Mouse (Mus musculus): Measurements from ENCODE around the gene B3galt1. TPM values are rescaled to one million over a fixed set of nuclear protein-coding genes. Genes with fewer than 3 reads are reported as not detected.

The B3galt1 gene
- polyA plus RNA-seq, 1 experiment from 2014 or later, result 0.38 TPM

DNA sequence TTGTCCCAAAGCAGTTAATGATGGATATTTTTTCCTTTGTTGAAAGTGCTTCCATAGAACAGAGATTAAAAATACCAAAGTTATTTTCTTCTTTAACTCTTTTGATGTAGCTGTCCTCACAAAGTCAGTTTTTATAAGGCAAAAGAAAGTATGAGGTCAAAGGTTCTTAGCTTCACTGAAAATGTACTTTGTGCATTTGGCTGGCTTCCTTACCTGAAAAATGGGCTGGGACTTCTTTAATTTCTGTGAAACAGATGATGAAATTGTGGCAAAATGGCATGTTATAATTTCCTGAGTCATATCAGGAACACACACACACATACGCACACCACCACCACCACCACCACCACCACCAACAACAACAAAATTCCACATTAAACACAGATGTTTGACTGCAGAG is 427.8 kb downstream of the B3galt1 start:
- Histone ChIP-seq H3K4me1 (replicated peaks) (no peaks in the 10 kb centered on the region), H3K9me3 (replicated peaks) (no peaks in the 10 kb centered on the region), H3K4me3 (replicated peaks) (no peak overlapping the region), H3K27ac (replicated peaks) (no peak overlapping the region), H3K4me2 (no peak overlapping the region), H3K27me3 (no peaks in the 10 kb centered on the region), H3K9ac (no peak overlapping the region), H3K36me3 (replicated peaks) (no peaks in the 10 kb centered on the region)
- 69% methylated on average over 1 of the region's 1 CpGs for WGBS (ENCODE audit: insufficient replicate concordance)
- ATAC-seq (ENCODE audit: insufficient read depth), result no peak

DNA sequence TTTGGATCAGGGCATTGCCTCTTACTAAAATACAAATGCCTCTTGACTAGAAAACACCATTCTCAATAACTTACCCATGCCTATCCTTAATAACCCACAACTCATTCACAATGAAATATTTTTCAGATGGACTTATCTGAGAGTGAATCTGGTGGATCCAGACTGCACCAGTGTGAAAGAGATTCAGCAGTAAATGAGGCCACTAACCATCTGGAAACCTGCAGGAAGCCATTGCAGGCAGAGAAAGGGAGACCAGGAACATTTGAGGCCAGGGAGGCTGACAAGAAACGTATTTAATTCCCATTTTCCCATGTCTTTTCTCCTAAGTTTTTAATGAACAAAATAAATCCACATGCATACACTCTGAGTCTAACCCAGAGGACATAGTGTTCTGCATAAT is 437.4 kb downstream of the B3galt1 start:
- no peaks in the 10 kb centered on the region for H3K36me3 ChIP-seq (replicated peaks)
- no peaks in the 10 kb centered on the region for H3K4me1 ChIP-seq (replicated peaks)
- H3K4me2 ChIP-seq, result no peak overlapping the region
- no peak for ATAC-seq (ENCODE audit: insufficient read depth)
- WGBS (ENCODE audit: insufficient replicate concordance), result 44% methylated on average over 1 of the region's 1 CpGs
- H3K4me3 ChIP-seq (replicated peaks), result no peak overlapping the region
- H3K27me3 ChIP-seq, result no peaks in the 10 kb centered on the region
- H3K27ac ChIP-seq (replicated peaks), result no peak overlapping the region
- H3K9me3 ChIP-seq (replicated peaks), result no peaks in the 10 kb centered on the region
- H3K9ac ChIP-seq, result no peak overlapping the region

DNA sequence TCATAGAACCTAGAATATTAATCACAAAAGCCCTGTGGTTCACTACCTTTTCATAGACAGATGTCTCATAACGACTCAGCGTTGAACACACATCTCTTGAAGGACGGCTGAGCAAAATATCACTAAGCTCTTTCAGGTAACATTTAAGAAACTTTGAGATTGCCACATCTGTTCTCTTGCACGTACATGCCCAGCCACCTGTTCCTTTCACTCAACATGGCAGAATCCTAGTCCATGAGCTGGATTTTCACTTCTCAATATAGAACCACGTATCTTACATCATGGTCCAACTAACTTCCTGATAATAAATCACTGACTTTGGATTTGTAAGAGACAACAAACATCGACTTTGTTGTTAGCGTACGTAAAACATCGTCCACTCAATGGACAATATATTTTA is 439.5 kb downstream of the B3galt1 start:
- H3K36me3 ChIP-seq (replicated peaks), result no peaks in the 10 kb centered on the region
- H3K4me1 ChIP-seq (replicated peaks), result no peaks in the 10 kb centered on the region
- no peaks in the 10 kb centered on the region for H3K9me3 ChIP-seq (replicated peaks)
- ATAC-seq (ENCODE audit: insufficient read depth), result no peak
- no peaks in the 10 kb centered on the region for H3K27me3 ChIP-seq
- no peak overlapping the region for H3K4me3 ChIP-seq (replicated peaks)
- H3K9ac ChIP-seq, result no peak overlapping the region
- 73% methylated on average over 9 of the region's 9 CpGs for WGBS (ENCODE audit: insufficient replicate concordance)
- no peak overlapping the region for H3K27ac ChIP-seq (replicated peaks)
- H3K4me2 ChIP-seq, result no peak overlapping the region

DNA sequence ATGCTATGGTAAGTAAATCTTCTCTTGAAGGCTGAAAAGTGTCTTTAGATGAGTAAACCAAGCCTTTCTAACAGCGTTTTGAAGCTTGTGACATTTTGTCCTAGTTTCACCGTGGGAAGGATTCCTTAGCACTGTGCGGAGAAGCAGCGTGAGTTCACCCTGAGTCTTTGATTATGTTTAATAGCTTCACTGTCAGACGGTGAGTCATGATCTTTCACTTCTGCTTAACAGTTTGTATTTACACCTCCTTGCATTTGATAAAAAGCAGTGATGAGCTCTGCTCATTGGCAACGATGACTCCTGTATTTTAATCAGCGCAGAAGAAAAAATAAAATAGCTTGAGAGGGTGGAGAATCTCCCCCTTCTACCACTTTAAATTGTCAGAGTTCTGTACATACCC is 440.0 kb downstream of the B3galt1 start:
- 69% methylated on average over 7 of the region's 7 CpGs for WGBS (ENCODE audit: insufficient replicate concordance)
- no peaks in the 10 kb centered on the region for H3K9me3 ChIP-seq (replicated peaks)
- no peak overlapping the region for H3K4me2 ChIP-seq
- H3K4me1 ChIP-seq (replicated peaks), result no peaks in the 10 kb centered on the region
- no peaks in the 10 kb centered on the region for H3K27me3 ChIP-seq
- no peak overlapping the region for H3K9ac ChIP-seq
- no peak overlapping the region for H3K27ac ChIP-seq (replicated peaks)
- no peaks in the 10 kb centered on the region for H3K36me3 ChIP-seq (replicated peaks)
- H3K4me3 ChIP-seq (replicated peaks), result no peak overlapping the region
- ATAC-seq (ENCODE audit: insufficient read depth), result no peak

DNA sequence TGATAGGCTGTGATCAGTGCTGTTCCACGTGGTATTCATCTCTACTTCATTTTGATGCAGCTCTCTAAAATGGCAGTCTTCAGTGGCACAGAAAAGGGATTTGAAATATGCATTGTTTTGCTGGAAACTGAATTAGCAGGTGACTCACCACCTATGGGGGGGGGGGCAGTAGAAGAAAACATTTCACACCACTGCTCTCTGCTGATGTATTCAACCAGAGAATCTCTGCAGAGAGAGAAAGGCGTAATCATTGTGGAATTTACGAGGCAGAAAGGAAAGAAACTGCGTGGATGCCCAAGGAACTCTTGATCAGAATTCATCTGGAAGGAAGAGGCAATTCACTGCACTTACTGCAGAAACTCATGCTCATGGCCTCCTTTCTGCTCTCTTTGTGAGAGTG is 445.7 kb downstream of the B3galt1 start:
- Histone ChIP-seq H3K9me3 (replicated peaks) (no peaks in the 10 kb centered on the region), H3K4me3 (replicated peaks) (no peak overlapping the region), H3K4me1 (replicated peaks) (no peaks in the 10 kb centered on the region), H3K27me3 (no peaks in the 10 kb centered on the region), H3K27ac (replicated peaks) (no peak overlapping the region), H3K9ac (no peak overlapping the region), H3K36me3 (replicated peaks) (no peaks in the 10 kb centered on the region), H3K4me2 (no peak overlapping the region)
- 44% methylated on average over 4 of the region's 4 CpGs for WGBS (ENCODE audit: insufficient replicate concordance)
- no peak for ATAC-seq (ENCODE audit: insufficient read depth)

DNA sequence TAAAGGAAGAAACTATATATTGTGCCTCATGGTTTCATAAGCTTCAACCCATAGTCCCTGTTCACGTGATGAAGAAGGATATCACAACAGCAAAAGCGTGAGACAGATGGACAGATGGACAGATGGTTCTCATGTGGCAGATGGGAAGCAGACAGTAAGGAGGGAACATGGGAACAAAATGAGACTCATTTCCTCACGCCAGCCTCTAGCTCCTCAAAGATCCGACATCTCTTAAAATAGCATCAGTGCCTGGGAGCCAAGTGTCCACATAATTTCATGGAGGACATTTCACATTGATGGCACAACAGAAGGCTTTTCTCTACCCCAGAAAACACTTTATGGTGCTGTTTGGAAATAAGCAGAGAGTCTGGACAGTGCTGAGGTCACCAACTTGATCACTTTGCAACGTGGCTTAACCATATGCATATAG is 454.6 kb downstream of the B3galt1 start:
- WGBS (ENCODE audit: insufficient replicate concordance), result 62% methylated on average over 5 of the region's 5 CpGs
- no peak overlapping the region for H3K9ac ChIP-seq

DNA sequence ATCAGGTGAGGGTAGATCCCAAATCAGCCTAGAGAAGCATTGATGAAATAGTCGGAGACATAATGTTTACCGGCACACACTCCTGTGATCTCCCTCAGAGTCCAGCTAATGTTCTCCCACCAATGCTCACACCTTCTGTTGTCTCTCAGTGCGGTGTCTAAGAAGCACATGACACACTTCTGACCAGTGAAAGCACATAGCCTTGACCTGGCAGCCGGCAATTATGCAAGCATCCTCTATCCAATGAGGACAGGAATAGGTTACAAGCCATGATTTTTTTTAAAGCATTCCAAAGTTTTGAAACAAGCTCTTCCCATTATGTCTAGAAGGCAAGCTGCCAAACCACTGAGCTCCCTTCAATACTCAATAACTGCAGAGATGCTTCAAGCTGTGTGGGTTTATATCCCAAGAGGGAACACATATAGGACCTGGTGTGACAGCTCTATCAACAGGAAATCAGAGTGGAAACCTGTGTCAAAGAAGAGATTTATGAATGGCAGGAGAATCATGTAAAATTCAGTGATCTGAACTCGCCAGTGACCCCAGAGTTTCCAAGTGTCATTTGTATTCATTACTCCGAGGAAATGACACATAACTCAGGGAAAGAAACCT is 456.0 kb downstream of the B3galt1 start:
- no peaks in the 10 kb centered on the region for H3K9me3 ChIP-seq (replicated peaks)
- H3K27ac ChIP-seq (replicated peaks), result no peak overlapping the region
- H3K27me3 ChIP-seq, result no peaks in the 10 kb centered on the region
- ATAC-seq (ENCODE audit: insufficient read depth), result no peak
- no peak overlapping the region for H3K9ac ChIP-seq
- H3K4me3 ChIP-seq (replicated peaks), result no peak overlapping the region
- H3K4me1 ChIP-seq (replicated peaks), result no peaks in the 10 kb centered on the region
- 64% methylated on average over 6 of the region's 6 CpGs for WGBS (ENCODE audit: insufficient replicate concordance)
- no peak overlapping the region for H3K4me2 ChIP-seq
- H3K36me3 ChIP-seq (replicated peaks), result no peaks in the 10 kb centered on the region

More for the DNA sequence above, 454.6 kb downstream of the B3galt1 start:
- ATAC-seq (ENCODE audit: insufficient read depth), result no peak
- H3K4me2 ChIP-seq, result no peak overlapping the region
- no peaks in the 10 kb centered on the region for H3K36me3 ChIP-seq (replicated peaks)
- H3K9me3 ChIP-seq (replicated peaks), result no peaks in the 10 kb centered on the region
- no peak overlapping the region for H3K27ac ChIP-seq (replicated peaks)
- no peaks in the 10 kb centered on the region for H3K4me1 ChIP-seq (replicated peaks)
- H3K27me3 ChIP-seq, result no peaks in the 10 kb centered on the region
- H3K4me3 ChIP-seq (replicated peaks), result no peak overlapping the region

DNA sequence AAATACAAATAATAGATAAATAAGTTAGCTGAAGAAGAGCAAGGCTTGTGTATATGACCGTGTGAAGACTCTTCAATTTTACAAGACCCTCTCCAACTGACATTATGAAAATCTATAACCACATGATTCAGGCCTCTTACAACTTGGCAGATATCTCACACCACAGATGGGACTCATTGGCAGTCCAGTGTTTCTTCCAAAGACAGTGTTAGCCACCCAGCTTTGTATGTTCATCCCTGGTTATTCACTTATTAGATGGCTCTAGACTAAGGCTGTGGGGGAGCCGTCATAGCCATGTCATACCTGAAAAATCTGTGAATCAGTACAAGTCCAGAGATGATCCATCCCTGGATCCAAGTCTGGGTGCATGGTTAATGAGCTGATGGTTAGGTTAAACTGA is 463.1 kb downstream of the B3galt1 start:
- H3K27ac ChIP-seq (replicated peaks), result no peak overlapping the region
- WGBS (ENCODE audit: insufficient replicate concordance), result 65% methylated on average over 2 of the region's 2 CpGs
- no peaks in the 10 kb centered on the region for H3K9me3 ChIP-seq (replicated peaks)

DNA sequence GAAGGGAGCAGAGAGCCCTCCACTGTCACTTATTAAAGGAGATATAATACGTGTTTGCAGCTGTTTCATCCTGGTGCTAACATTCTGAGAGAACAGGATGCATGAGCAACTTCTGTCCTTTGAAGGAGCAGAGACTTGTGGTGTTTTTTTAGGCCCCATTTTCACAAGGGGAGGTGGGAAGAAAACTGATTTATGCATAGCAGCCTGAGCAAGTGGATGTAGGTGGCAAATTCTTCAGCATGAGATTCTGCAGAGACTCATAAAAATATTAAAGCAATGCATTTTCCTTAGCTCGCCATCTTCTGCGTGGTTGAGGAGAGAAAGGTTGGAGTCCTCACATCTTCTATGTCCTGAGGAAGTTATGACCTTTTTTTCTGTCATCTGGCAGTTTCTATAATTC is 469.0 kb downstream of the B3galt1 start:
- ATAC-seq (ENCODE audit: insufficient read depth), result no peak
- Histone ChIP-seq H3K4me1 (replicated peaks) (no peaks in the 10 kb centered on the region), H3K4me2 (no peak overlapping the region), H3K4me3 (replicated peaks) (no peak overlapping the region), H3K9me3 (replicated peaks) (no peaks in the 10 kb centered on the region), H3K36me3 (replicated peaks) (no peaks in the 10 kb centered on the region), H3K27me3 (no peaks in the 10 kb centered on the region), H3K9ac (no peak overlapping the region), H3K27ac (replicated peaks) (no peak overlapping the region)
- 49% methylated on average over 3 of the region's 3 CpGs for WGBS (ENCODE audit: insufficient replicate concordance)

More for the DNA sequence above, 463.1 kb downstream of the B3galt1 start:
- H3K27me3 ChIP-seq, result no peaks in the 10 kb centered on the region
- no peak for ATAC-seq (ENCODE audit: insufficient read depth)
- no peak overlapping the region for H3K4me3 ChIP-seq (replicated peaks)
- H3K4me1 ChIP-seq (replicated peaks), result no peaks in the 10 kb centered on the region
- no peak overlapping the region for H3K4me2 ChIP-seq
- H3K36me3 ChIP-seq (replicated peaks), result no peaks in the 10 kb centered on the region
- no peak overlapping the region for H3K9ac ChIP-seq

DNA sequence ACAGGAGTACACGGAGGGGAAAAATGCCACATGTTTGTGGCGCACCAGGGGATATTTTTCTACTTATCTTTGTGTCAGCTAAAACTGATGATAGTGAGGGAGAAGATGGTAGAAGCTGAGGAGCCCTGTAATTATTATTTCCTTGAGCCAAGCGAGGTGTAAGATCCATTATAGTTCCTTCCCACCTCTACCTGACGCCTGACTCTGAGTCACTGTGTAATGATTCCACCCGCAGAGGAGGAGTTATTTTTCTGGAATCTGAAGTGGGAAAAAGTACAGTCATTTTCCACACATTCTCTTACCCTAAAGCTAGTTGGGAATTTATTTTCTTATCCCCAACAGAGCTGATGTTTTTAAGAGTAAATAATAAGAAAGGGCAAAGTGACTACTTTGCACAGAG is 475.1 kb downstream of the B3galt1 start:
- no peak for ATAC-seq (ENCODE audit: insufficient read depth)
- no peak overlapping the region for H3K9ac ChIP-seq
- WGBS (ENCODE audit: insufficient replicate concordance), result 67% methylated on average over 5 of the region's 5 CpGs

DNA sequence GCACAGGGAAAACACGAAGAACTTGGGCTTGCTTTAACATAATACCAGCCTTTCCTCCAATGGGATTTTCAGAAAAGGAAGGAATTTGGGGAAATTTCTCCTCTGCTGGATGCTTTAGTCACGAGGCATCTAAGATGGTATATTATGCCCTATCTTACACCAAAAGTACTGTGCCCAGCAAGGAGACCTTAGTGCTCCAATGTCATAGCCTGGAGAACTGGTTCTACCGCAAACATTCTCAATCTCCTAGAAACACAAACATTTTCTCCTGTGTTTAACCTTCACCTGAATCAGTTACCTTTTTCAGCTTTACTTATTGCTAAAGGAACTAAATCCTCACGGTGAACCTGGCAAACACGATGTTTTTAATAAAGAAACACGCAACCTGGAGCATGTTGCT is 486.8 kb downstream of the B3galt1 start:
- no peak for ATAC-seq (ENCODE audit: insufficient read depth)
- 52% methylated on average over 6 of the region's 6 CpGs for WGBS (ENCODE audit: insufficient replicate concordance)
- Histone ChIP-seq H3K9me3 (replicated peaks) (no peaks in the 10 kb centered on the region), H3K4me1 (replicated peaks) (no peaks in the 10 kb centered on the region), H3K27me3 (no peaks in the 10 kb centered on the region), H3K4me2 (no peak overlapping the region), H3K9ac (no peak overlapping the region), H3K4me3 (replicated peaks) (no peak overlapping the region), H3K36me3 (replicated peaks) (no peaks in the 10 kb centered on the region), H3K27ac (replicated peaks) (no peak overlapping the region)

More for the DNA sequence above, 475.1 kb downstream of the B3galt1 start:
- no peaks in the 10 kb centered on the region for H3K36me3 ChIP-seq (replicated peaks)
- no peak overlapping the region for H3K27ac ChIP-seq (replicated peaks)
- no peaks in the 10 kb centered on the region for H3K27me3 ChIP-seq
- no peaks in the 10 kb centered on the region for H3K9me3 ChIP-seq (replicated peaks)
- H3K4me2 ChIP-seq, result no peak overlapping the region
- no peaks in the 10 kb centered on the region for H3K4me1 ChIP-seq (replicated peaks)
- no peak overlapping the region for H3K4me3 ChIP-seq (replicated peaks)

DNA sequence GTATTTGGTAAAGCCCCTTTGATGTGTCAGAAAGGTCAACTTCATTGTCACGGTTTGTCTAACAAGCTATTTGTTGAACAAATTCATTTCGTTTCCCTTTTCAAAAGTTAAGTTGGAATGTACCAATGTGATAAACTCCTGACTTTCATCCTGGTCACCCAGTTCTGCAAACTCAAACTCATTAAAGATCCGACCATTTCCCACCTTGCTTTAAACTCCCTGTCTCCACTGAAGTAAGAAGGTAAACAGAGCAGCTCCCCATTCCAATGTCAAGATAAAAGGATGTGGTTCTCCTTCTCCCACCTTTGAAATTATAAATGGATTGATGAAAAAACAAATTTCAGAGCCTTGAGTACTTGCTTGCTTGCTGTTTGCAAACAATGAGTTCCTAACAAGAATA is 487.6 kb downstream of the B3galt1 start:
- H3K4me2 ChIP-seq, result no peak overlapping the region
- H3K9ac ChIP-seq, result no peak overlapping the region
- no peak overlapping the region for H3K27ac ChIP-seq (replicated peaks)
- H3K4me3 ChIP-seq (replicated peaks), result no peak overlapping the region
- WGBS (ENCODE audit: insufficient replicate concordance), result 44% methylated on average over 3 of the region's 3 CpGs
- ATAC-seq (ENCODE audit: insufficient read depth), result no peak
- H3K36me3 ChIP-seq (replicated peaks), result no peaks in the 10 kb centered on the region
- H3K27me3 ChIP-seq, result no peaks in the 10 kb centered on the region
- H3K9me3 ChIP-seq (replicated peaks), result no peaks in the 10 kb centered on the region
- H3K4me1 ChIP-seq (replicated peaks), result no peaks in the 10 kb centered on the region
